Comparison of ENCODE assay signal across 16 mouse cellular contexts in genomic region chr4:87760297-87760696, GRCm38 (mm10).
"Had no signal": no experiment of that assay in that cellular context is flagged by ENCODE, and none has a peak within 500 bp of the region (broad histone marks: within the 10 kb centered on the region; RNA-seq: fewer than 3 reads in every experiment).

No protein-coding gene starts in this region.

- H3K4me3 ChIP-seq: neural tube, embryonic 13.5 days; neural tube, embryonic 15.5 days; stomach, embryonic 15.5 days had no signal

- H3K4me1 ChIP-seq: neural tube, embryonic 13.5 days; neural tube, embryonic 15.5 days; stomach, embryonic 15.5 days had no signal

- DNase-seq: retina, postnatal 1 day; right cerebral cortex, adult 18-20 months; right cerebral cortex, postnatal 14 days; right cerebral cortex, postnatal 25 days; right cerebral cortex, postnatal 4 days; spleen, adult 18-20 months; thymus, adult 18-20 months; thymus, adult 2 months; thymus, postnatal 14 days; thymus, postnatal 25 days; thymus, postnatal 36 days; thymus, postnatal 4 days had no signal

- H3K9me3 ChIP-seq: neural tube, embryonic 13.5 days; neural tube, embryonic 15.5 days; stomach, embryonic 15.5 days had no signal

- H3K36me3 ChIP-seq: neural tube, embryonic 13.5 days; neural tube, embryonic 15.5 days; stomach, embryonic 15.5 days had no signal

- H3K4me2 ChIP-seq: neural tube, embryonic 13.5 days; neural tube, embryonic 15.5 days; stomach, embryonic 15.5 days had no signal

- H3K27ac ChIP-seq: neural tube, embryonic 13.5 days; neural tube, embryonic 15.5 days; stomach, embryonic 15.5 days; stomach, postnatal 0 days had no signal

- H3K27me3 ChIP-seq: neural tube, embryonic 13.5 days; neural tube, embryonic 15.5 days; stomach, embryonic 15.5 days had no signal

- H3K9ac ChIP-seq: neural tube, embryonic 13.5 days; neural tube, embryonic 15.5 days; stomach, embryonic 15.5 days had no signal
